Mouse (Mus musculus) spleen, adult 18-20 months (tissue): ENCODE data around the gene Eml2.

Source experiments
- DNase-seq, 2 experiments: peaks; one replicate each; pipeline ENCODE4 v3.0.0; 2022; ENCODE audit warnings: mixed read lengths in 2 of 2

The Eml2 gene

DNA sequence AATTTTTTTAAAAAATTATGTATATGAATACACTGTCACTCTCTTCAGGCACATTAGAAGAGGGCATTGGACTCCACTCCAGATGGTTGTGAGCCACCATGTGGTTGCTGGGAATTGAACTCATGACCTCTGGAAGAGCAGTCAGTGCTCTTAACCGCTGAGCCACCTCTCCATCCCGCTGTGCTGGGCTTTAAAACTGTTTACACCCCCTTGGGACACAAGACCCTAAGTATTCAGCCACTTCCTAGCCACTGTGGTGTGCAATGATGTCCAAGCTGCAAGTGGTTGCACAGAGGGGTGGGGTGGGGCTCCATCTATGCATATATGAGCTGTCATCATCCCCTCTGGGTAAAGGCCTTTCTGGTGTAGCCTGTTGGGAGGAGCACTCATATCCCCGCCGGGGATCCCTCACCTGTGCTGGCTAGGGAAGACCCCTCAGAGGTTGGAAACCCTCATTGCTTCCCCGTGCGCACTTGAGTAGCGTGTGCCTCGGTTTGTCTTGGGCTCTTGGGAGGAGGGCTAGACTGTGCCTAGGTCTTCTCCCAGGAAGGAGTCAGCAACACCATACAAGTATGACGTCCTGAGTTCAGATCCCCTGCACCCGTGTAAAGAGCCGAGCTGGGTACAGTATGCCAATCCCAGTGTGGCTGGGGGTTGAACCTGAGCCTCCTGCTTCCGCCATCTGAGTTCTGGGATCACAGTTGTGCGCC lies 32.1 kb downstream of the Eml2 start:
- DNase-seq: no peak

DNA sequence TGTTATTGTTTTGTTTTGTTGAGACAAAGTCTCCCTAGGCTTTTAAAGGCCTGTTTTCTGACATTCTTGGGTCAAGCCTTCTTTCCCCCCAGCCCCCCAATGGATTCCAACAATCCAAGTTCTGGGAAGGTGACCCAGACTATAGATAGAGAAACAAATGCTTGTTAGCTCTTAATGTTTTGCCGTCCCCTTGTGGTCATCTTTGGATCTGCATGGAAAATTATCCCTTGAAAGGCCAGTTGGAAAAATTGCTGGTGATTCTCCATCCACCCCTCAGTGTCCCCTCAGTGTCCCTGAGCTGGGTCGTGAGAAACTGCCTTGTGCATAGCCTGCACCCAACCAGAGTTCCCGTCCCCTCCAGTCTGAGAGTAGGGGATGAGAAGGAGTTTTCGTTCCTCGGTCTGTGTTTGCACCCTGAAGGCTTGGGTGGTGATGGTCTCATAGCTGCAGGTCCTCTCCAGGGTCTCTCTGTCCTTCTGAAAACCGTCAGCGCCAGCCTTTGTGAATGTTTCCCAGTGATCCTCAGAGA lies 32.8 kb downstream of the Eml2 start:
- no peak for DNase-seq

DNA sequence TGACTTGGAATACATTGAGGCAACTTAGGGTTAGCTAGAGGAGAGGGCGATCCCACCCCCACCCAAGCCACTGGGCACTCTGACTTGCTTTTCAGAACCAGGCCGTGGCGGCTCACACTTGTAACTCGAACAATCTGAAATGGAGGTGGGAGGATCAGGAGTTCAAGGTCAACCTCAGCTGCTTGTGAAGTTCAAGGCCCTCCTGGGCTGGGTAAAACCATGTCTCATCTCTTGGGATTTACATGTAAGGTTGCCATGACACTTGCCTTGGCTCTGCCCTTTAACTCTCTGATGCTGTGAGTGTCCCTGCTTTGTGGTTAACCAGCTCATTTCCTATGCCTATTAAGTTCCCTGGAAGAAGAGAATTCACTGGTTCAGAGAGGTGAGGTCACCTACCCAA lies 33.3 kb downstream of the Eml2 start:
- no peak for DNase-seq

DNA sequence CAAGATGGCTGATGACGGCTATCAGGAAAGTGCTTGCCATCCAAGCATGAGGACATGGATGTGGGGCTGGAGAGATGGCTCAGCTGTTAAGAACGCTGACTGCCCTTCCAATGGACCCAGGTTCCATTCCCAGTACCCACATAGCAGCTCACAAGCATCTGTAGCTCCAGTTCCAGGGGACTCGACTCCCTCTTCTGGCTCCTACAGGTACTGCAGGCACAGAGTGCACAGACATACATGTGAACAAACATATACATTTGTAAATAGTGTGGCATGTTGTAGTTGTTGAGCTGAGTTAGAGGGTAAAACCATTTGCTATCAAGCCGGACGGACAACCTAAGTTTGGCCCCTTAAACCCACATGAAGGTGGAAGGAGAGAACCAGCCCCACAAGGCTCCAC lies 33.8 kb downstream of the Eml2 start:
- no peak for DNase-seq

DNA sequence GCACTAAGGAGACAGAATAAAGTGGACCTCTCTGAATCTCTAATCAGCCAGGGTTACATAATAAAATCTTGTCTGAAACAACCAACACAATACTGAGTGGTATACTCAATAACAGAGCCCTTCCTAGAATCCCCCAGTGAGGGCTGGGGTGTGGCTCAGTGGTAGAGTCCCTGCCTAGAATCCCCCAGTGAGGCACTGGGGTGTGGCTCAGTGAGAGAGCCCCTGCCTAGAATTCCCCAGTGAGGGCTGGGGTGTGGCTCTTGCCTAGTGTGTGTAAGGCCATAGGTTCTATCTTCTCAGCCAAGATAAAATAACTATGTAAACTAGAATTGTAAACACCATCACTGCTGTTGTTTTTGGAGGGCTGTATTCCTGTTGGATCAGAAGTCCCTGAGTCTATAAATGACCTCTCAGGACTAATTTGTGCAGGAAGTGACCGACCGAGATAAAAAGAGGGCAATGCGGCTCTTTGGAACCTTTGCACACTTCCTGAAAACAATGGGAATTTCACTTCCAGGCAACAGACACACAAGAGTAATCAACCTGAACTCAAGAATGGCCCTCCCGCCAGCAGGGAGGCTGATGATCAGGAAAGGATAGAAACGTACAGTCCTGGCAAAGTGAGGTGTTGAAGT lies 34.9 kb downstream of the Eml2 start:
- no peak for DNase-seq

DNA sequence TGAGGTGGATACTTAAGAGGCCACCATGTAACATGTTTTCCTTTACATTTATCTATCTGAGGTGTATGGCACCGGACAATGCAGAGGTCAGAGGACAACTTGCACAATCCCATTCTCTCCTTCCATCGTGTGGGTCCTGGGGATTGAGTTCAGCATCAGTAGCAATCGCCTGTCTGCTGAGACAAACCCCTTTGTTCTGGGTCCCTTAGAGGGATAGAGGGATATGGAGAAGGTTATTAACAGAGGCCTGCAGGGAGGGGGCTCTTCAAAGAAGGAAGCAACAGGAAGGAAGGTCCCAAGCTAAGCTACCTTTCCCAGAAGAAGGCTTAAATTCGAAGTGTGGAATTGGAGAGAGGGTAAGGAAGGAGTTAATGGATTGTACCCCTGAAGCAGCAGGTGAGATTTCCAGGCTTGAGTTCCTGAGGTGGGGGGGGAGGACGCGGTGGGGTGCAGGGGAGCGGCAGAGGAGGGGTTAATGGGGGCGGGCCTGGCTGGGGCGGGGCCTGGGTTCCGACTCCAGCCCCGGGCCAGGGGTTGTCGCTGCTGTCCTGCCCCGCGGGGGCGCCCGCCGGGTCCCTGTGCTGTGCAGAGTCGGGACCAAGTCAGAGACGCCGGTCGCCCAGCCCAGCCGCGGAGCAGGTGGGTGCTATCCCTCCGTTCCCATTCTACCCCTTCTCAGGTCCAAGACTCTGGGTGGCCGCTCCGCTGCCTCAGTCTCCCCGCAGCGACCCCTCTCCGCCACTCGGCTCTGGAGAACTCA lies 36.0 kb downstream of the Eml2 start, which contains the start of gene Gpr4:
Gene Gpr4, plus strand, starts transcription at position 543 of the 760 bp plus-strand sequence.
- DNase-seq: no peak

DNA sequence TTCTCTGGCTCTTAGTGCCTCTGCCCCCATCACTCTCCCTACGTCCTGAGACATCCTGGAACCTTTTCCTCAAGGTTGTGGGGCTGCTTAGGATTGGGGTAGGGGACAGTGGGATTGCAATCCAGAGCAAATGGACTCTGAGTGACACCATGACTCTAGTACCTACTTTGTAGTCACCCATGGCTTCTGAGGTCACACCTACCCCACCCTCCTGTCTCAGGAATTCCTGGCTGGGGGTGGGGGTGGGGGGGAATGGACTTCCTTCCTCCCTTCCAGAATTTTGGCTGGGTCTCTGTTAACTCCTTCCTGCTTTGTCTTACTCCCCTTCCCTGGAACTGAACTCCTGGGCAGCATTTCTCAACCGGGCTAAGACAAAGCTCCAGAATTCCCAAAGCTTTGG lies 37.2 kb downstream of the Eml2 start:
- DNase-seq: no peak

DNA sequence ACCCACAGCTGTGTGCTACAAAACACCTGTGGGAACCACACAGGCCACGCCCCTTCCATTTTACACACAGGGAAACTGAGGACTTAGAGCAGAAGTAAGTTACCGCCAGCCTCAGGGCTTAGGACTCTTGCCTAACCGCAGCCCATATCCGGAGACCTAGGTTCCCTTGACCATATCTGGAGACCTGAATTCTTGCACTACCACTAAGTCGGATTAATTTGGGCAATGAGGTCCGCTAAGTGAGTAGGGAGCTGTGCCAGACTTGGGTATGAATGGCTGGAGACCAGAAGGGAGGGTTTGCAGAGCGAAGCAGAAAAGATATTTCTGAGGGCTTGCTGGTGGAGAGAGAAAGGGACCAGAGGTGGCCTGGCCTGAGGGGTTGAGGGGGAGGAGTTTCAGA lies 38.1 kb downstream of the Eml2 start:
- no peak for DNase-seq

DNA sequence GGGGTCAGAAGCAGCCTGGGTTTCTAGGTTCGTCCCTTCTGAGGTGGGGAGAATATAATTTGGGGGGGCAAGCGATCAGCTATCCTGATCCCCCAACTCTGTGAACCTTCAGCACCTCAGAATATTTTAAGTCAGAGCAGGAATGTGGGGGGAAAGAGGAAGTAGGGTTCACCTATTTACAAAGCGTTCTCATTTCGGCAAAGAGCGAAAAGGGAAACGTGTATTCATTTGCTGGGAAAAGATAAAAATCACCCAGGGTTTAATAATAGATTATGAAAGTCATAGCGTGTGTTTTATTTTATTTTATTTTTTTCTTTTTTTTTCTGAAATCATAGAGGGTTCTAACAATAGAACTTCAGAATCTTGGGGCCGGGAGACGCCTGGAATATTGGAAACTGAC lies 38.7 kb downstream of the Eml2 start:
- DNase-seq: no peak

DNA sequence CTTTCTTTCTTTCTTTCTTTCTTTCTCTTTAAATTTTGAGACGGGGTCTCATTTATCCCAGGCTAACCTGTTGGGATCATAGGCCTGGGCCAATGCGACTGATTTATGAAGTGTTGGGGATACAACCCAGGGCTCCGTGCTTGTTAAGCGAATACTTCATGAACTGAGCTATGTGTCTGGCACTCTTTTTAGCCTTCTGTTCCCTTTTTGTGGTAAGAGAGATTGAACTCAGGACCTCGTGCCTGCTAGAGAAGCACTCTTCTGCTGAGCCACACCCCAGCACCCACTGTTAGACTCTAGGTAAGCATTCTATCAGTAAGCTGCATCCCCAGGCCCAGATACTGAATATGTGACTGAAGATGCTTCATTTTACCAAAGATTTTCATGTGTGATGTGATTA lies 41.3 kb downstream of the Eml2 start:
- DNase-seq: no peak

DNA sequence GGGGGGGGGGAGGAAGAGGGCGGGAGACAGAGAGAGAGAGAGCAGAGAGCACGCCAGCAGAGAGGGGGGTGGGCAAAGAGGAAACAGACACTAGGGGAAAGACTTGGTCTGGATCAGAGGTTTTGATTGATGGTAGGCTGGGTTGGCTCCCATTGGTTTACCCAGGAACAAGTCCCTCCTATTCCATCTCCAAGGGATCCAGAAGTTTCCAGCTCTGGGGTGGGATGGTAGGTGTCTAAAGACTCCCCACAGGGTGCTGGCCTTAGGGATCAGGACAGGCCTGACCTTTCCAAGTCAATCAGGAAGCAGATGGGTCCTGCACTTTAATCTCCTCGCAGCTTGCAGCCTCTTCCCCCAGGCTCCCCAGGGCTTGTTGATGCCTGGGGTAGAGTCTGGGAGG lies 41.7 kb downstream of the Eml2 start:
- DNase-seq: no peak

DNA sequence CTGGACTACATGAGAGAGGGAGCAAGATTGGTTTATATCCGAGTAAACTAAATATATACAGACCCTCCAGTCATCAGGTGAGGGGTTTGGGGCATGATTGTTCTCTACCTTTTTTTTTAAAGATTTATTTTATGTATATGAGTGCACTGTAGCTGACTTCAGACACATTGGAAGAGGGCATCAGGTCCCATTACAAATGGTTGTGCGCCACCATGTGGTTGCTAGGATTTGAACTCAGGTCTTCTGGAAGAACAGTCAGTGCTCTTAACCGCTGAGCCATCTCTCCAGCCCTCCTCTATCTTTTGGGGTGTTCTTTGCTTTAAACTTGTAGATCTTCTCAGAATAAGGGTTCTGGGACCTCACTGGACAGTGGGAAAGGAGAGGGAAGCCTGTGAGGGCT lies 43.8 kb downstream of the Eml2 start:
- no peak for DNase-seq

DNA sequence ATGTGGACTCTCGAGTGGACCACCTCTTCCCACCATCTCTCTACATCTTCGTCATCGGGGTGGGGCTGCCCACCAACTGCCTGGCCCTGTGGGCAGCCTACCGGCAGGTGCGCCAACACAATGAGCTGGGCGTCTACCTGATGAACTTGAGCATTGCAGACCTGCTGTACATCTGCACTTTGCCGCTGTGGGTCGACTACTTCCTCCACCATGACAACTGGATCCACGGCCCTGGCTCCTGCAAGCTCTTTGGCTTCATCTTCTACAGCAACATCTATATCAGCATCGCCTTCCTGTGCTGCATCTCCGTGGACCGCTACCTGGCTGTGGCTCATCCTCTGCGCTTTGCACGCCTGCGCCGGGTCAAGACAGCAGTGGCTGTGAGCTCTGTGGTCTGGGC lies 46.0 kb downstream of the Eml2 start:
- DNase-seq: no peak

DNA sequence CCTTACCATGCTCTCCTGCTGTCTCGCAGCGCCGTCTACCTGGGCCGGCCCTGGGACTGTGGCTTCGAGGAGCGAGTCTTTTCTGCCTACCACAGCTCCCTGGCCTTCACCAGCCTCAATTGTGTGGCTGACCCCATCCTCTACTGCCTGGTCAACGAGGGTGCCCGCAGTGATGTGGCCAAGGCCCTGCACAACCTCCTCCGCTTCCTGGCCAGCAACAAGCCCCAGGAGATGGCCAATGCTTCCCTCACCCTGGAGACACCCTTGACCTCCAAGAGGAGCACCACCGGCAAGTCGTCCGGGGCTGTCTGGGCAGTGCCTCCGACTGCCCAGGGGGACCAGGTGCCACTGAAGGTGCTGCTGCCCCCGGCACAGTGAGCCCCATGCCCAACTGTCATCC lies 46.7 kb downstream of the Eml2 start:
- DNase-seq: no peak

DNA sequence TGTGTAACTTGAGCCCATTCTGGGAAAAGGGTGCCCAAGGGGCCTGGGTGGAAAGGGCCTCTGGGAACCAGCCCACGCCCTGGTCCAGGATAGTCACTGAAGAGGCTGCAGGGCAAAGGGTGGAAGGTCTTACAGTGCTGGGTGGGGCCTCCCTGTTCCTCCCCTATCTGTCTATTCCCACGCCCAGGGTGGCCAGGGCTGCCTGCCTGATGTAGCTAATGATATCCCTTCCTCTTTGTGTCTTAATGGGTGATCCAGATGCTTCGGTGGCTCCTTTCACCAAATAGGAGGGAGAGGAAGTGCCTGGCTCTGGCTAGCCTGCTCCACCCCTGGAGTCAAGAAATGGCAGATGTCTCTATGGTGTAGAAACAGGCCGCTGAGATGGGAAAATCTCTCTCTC lies 48.7 kb downstream of the Eml2 start:
- no peak for DNase-seq

DNA sequence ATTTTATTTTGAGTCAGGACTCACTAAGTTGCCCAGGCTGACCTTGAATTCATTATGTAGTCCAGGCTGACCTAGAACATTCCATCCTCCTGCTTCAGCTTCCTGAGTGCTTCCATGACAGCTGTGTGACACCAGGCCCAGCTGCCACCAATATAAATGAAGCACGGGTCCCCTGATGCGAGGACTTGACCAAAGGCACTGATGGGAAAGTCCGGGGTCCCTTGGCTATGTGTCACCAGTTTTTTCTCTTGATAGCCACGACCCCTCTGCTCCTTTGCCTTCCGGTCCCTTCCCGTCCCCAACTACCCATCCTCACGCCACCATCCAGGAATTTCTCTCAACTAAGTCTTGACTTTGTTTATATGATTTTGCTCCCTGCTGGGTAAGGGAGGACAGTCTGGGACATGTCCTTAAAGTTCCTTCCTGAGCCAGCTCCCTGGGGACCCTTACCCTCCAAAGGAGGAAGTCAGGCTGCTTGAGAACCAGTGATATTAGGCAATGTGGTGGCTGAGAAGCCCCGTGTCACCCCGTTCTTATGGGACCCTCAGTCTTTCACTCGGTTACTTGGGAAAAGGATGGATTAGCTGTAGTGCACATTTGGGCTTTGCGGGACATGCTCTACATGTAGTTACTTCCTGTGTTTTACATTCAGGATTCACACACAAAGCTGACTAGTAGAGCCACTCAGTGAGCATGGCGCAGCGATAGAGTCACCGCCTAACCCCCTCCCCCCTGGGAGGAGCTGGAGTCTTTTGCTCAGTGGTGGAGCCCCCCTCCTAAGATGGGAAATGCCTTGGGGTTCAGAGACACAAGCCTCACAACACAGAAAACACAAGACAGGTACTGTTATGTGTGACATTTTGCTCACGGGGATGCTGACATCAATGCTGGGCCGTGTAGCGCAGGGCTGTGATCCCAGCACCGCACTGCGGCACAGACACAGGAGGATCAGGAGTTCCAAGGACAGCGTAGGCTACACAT lies 50.9 kb downstream of the Eml2 start:
- no peak for DNase-seq

DNA sequence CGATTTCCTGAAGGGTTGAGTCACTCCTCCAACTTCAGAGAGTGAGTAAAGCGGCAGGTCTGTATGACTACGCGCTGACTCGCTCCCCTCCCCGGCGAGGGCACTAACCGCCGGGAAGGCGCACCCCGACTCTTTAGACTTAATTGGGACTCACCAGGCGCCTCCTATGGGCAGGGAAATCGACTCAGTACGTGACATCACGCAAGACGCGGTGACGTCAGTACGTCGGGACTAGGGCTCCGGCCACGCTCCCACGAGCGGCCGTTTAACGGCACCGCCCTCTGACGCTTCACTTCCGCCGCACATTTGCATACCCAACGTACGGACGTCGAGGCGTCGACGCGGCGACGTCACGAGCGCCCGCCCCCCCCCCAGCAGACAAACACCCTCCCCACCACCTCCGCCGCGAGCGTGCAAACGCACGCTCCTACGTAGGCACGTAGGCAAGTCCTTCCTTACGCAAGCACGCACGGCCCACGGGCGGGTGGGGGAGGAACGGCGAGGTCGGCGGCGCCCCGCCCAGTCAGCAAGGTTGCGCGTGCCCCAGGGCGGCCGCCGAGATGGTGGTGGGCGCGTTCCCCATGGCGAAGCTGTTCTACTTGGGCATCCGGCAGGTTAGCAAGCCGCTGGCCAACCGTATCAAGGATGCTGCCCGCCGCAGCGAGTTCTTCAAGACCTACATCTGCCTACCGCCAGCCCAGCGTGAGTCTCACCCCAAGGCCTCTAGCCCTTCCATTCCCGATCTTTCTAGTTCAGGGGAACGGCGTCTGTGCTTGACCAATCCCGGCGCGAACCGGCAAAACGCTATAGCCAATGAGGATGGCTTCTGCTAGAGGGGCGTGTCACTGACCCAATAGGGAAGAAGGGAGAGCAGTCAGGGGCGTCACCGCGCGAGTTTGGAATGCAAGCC lies 51.9 kb downstream of the Eml2 start, which contains the start of gene Opa3:
Gene Opa3, plus strand, starts transcription at position 452 of the 910 bp plus-strand sequence.
- peak; percentile 98 for DNase-seq

DNA sequence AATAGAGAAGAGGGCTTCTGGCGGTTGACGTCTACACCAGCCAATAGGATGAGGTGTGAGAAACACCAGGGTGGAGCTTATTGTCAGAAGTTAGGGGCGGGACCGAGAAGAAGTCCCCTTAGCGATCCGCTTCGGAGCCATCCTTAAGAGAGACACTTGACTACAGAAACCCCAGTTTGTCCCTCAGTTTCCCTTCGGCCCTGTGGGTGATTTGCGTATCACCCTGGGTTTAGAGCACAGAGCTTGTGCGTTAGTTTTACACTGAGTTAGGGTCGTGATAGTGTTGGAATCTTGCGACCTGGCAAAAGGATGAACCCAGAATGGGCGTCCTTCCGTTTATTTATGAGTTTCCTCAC lies 52.5 kb downstream of the Eml2 start:
- no peak for DNase-seq

DNA sequence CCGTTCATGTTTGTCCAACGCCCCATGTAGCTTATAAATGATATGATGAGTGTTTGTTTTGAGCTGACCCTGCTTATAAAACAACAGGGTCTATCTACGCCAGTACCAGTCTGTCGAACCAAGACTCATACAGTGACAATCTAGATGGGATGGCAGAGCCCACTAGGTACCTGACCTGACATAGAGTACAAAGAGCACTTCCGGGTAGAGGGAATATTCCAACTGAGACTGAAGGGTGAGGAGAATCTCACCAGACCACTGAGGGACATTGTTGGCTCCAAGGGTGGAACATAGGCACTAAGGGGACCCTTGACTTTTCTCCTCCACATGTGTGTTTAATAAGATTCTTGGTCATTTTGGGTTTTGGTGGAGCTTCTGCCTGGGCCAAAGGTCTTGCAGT lies 53.2 kb downstream of the Eml2 start:
- no peak for DNase-seq

DNA sequence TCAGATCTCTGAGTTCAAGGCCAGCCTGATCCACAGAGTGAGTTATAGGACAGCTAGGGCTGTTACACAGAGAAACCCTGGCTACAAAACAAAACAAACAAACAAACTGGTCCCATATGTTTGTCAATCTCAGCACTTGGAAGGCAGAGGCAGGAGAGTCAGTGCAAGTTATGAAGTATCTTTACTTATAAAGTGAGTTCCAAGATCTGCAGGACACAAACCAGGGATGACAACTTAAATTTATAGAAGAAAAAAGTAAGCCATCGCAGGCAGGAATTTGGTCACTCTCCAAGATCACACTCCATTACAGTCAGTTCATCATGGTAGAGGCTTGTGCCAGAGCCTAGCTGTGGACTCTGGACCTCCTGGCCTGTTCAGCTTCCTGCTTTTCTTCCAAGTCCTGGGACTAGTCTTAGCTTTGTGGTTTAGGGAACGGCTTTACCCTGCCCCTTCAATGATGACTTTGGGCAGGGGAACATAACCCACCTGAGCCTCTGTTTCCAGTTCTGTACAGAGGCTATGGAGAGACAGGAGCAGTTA lies 53.9 kb downstream of the Eml2 start:
- DNase-seq: no peak

DNA sequence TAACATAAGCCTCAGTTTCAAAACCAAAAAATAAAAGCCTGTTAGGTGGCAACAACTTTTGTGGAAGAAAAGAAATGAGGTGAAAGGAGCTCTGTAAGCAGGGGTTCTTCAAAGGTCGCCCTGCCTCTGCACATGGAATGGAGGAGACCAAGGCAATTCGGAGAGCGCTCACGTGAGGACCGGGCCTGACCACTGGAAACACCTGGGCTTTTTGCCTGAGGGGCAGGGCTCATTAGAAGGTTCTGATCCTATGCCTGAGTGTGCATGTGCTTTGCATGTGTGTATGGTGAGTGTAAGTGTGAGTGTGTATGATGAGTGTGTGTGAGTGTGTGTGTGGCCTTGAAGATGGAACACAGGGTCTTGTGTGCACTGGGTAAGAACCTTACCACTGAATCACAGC lies 54.7 kb downstream of the Eml2 start:
- DNase-seq: no peak
